Mouse (Mus musculus): ENCODE measurements around the gene Cox4i1.
A peak's percentile ranks its signal among the peaks of the same experiment; 100 is the strongest.

Cox4i1 gene

GRCm38 (mm10) chr8:120667561-120668373, at the start of gene Cox4i1, which contains the start of gene Gm27021:
Gene Cox4i1 (plus strand): TSS chr8:120668222.
Gene Gm27021 (minus strand): TSS chr8:120668079.
- peak; percentile 95 for DNase-seq

GRCm38 (mm10) chr8:120619235-120620180, 48.5 kb upstream of the Cox4i1 start:
- DNase-seq: no peak

GRCm38 (mm10) chr8:120620441-120620840, 47.6 kb upstream of the Cox4i1 start:
- DNase-seq: no peak

- DNase-seq: no peak
Observed at GRCm38 (mm10) chr8:120622161-120622560, 45.9 kb upstream of the Cox4i1 start.

- no peak for DNase-seq
Observed at GRCm38 (mm10) chr8:120623608-120624007, 44.4 kb upstream of the Cox4i1 start.

- no peak for DNase-seq
Observed at GRCm38 (mm10) chr8:120626461-120626860, 41.6 kb upstream of the Cox4i1 start.

DNA sequence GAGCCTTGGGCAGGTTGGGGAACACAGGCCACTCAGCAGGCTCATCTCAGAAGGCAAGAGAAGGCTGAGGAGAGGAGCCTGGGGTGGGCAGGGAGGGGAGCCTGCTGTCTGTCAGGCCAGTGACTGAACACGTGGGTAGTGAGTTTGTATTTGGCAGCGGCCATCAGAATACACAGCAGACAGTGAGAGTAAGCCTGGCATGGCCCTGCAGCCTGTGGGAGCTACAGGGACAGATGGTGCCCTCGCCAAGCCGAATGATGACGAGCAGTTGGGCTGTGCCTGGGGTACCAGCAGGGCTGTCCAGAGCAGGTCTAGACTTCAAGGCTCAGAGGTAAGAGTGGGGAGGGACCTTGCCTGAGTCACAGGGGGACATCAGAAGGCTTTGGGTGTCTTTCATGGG, 40.7 kb upstream of the Cox4i1 start:
- DNase-seq: no peak

GRCm38 (mm10) chr8:120630031-120630430, 38.0 kb upstream of the Cox4i1 start:
- no peak for DNase-seq

GRCm38 (mm10) chr8:120630848-120631247, 37.2 kb upstream of the Cox4i1 start:
- no peak for DNase-seq

DNA sequence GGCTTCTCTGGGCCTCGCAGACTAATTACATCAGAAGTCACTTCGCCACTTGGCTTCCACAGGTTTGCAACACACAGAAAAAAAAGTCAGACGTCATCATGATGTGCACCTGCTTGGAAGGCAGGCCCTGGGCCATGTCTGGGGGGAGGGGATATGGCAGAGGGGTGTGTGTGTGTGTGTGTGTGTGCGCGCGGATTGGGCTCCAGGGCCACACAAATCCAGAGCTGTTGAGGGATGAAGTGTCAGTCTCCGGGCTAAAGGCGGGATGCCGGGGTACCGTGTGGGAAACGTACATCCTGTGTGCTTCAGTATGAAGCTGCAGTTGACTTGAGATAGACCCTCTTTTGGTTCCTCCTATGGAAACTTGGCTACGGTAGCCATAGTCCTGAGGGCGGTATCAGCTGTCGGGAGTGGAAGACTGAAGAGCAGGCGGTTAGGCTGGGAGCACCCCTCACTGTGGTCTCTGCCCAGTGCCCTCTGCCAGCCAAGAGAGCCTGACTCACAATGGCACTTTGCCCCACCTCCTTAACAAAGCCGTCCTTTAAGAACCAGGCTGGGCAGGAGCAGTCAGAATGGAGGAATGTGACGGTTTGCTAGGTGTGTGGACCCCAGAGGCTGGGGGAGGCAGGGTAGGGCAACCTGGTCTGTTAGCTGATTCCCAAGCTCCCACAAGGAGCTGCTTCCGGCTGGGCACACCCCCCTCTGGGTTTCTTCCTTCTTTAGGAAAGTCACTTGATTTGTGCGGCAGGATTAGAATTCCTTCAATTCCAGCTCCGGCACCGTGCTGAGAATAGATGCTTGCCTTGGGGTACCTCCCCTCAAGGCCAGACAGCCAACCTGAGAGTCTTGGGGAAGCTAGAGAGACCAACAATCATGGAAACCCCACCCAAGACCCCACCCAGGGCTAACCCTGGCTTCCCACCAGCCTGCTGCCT, 36.3 kb upstream of the Cox4i1 start:
- DNase-seq: no peak

DNA sequence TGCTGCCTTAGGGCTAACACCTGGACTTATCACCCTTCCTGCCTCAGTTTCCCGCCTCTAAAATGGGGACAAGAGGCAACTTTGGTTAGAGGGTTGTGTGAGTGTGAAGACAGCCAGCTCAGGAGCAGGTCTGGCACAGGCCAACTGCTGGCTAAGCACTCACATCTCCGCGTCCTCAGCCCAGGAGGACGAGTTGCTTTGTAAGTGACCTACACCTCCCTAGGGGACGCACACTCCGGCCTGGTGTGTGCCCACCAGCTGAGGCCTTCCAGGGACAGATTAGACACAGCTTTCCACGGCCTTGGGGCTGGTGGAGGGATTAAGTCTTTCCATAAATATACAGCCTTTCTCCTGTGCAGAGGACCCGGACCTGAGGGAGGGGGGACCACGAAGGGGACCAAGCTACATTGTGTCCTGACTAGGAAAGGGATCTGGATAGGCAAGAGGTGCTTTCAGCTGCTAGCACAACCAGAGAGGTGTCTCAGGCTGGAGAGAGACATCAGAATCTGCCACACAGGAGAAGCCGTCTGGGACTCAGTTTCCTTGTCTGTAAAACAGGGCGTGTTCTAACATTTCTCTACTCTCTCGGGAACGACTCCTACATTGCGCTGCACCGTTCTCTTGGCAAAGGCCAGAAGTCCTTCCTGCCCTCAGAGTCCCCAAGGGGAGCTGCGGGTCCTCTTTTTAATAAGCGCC, 34.9 kb upstream of the Cox4i1 start:
- no peak for DNase-seq

- no peak for DNase-seq
Observed at GRCm38 (mm10) chr8:120633665-120634271, 34.3 kb upstream of the Cox4i1 start.

- peak; percentile 25 for DNase-seq
Observed at GRCm38 (mm10) chr8:120634329-120634839, 33.6 kb upstream of the Cox4i1 start.

GRCm38 (mm10) chr8:120641245-120641644, 26.8 kb upstream of the Cox4i1 start:
- no peak for DNase-seq

GRCm38 (mm10) chr8:120642031-120642662, 25.9 kb upstream of the Cox4i1 start:
- DNase-seq: no peak

- DNase-seq: peak; percentile 65
Observed at GRCm38 (mm10) chr8:120644663-120645062, 23.4 kb upstream of the Cox4i1 start.

- DNase-seq: no peak
Observed at GRCm38 (mm10) chr8:120647532-120647931, 20.5 kb upstream of the Cox4i1 start, which contains the start of gene 1190005I06Rik. Gene 1190005I06Rik (minus strand): TSS chr8:120647632.

- DNase-seq: no peak
Observed at GRCm38 (mm10) chr8:120656322-120657052, 11.5 kb upstream of the Cox4i1 start.

DNA sequence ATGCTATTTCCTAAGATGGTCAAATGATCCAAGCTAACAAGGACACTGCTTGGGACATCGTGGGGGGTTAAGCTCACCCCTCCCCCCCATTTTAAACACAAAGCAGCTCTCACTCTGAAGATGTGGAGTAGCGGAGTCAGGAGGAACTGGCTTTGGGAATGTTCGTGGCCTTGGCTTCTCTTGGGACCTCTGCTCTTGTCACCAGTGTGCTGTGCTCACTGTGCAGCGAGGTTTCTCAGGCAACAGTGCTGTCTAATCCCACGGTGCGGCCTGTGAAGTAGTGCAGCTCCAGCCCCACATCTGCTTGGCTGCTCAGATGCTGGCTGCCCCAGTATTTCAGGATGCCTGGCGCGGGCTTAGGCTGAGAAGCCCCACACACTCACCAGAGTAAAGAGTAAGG, 10.6 kb upstream of the Cox4i1 start:
- no peak for DNase-seq

DNA sequence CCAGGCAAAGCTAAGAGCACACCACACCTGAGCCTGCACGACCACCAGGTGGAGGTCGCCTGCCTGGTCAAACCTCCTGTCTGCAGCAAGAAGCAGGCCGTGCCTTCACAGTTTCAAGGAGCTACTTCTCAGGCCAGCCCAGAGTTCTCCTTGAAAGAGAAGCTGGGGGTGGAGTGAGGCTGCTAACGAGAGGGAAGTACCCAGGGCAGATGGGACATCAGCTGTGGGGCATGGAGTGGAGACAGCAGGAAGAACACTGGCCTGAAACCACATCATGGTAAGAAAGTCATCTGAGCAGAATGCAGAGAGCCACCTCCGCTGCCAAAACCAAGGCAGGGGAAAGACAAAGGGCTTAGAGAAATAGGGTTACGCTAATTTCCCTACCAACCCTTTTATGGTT, 3.5 kb upstream of the Cox4i1 start:
- no peak for DNase-seq

All from right cerebral cortex, postnatal 14 days (tissue).